Mouse (Mus musculus): ENCODE measurements around the gene Rdh8.

DNA sequence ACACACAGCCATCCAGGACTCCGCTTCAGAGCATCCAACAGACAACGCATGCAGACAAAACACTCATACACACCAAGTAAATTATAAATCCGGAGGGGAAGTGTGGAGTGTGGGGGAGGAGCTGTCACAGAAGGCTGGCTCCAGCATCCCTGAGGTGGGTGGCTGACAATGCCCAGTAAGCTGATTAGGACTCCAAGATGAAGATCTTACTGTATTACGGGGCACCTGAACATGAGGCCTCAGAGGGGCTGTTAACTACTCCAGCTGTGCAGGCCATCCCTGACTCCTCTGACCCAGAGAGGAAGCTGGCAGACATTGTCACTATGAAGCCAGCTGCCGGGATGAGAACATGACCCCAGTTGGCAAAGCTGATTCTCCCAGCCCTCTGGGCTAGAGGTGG, 1.7 kb downstream of the Rdh8 start:
- TF ChIP-seq CTCF (IDR thresholded peaks at IDR 0.05; ENCODE audit: borderline replicate concordance, insufficient read depth, low read depth, low read length): no peak
- TF ChIP-seq POLR2A (IDR thresholded peaks at IDR 0.05; ENCODE audit: borderline replicate concordance, insufficient read depth, low read length): no peak
